ENCODE assay signal across 33 mouse cellular contexts in the genomic region with DNA sequence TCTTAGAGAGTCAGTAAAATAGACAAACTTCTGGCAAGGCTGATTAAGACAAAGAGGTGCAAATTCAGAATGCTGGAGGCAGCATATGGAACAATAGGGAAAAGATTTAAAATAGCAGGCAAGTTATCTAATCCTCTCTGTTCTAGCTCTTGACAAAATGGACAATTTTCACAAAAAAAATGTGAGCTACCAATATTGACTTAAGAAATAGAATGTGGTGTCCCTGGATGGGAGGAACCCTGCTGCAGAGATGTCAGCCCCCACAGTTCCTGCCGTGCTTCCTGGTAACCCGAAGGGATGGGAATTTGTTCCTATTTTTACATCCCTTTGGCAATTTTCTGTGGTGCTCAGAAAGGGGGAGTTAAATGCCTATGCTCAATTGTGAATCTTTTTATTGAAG. TPM values are rescaled to one million over a fixed set of nuclear protein-coding genes. Genes with fewer than 3 reads are reported as not detected.
DNase-seq lines count a peak whose midpoint lies in the region; ATAC-seq lines count a peak whose summit lies in the region.
"Had no signal": no experiment of that assay in that cellular context is flagged by ENCODE, and none has a peak within 500 bp of the region (broad histone marks: within the 10 kb centered on the region; RNA-seq: fewer than 3 reads in every experiment).

No protein-coding gene starts in this region.

- no peaks in the 10 kb centered on the region for H3K36me3 ChIP-seq in forebrain, embryonic 16.5 days (ENCODE audit: control insufficient read depth, insufficient read depth)
- no peaks in the 10 kb centered on the region for H3K36me3 ChIP-seq in forebrain, embryonic 11.5 days (ENCODE audit: control insufficient read depth, insufficient read depth, low read length)
- H3K36me3 ChIP-seq in neural tube, embryonic 13.5 days, result peaks cover 3% of the 10 kb centered on the region; the same call in 1 of the 2 replicates
- H3K36me3 ChIP-seq: embryonic facial prominence, embryonic 12.5 days; heart, embryonic 13.5 days; kidney, embryonic 15.5 days; midbrain, embryonic 15.5 days had no signal

- WGBS in forebrain, embryonic 16.5 days, result 55% methylated on average over 2 of the region's 2 CpGs
- 73% methylated on average over 2 of the region's 2 CpGs for WGBS in forebrain, embryonic 11.5 days
- 70% methylated on average over 2 of the region's 2 CpGs for WGBS in neural tube, embryonic 13.5 days

- 0 out of 2 replicates have a peak overlapping the region, but pooled peaks have one; percentile 37 for H3K27ac ChIP-seq in forebrain, embryonic 16.5 days (ENCODE audit: low read length)
- H3K27ac ChIP-seq in forebrain, embryonic 11.5 days (ENCODE audit: low read depth, low read length), result no peak overlapping the region
- 0 out of 2 replicates have a peak overlapping the region, but pooled peaks have one; percentile 28 for H3K27ac ChIP-seq in neural tube, embryonic 13.5 days (replicated peaks)
- H3K27ac ChIP-seq: embryonic facial prominence, embryonic 12.5 days; heart, embryonic 13.5 days; kidney, embryonic 15.5 days; liver, embryonic 14.5 days; macrophage; midbrain, embryonic 15.5 days had no signal

- ATAC-seq in forebrain, embryonic 16.5 days, result no peak
- no peak for ATAC-seq in forebrain, embryonic 11.5 days (replicated peaks; ENCODE audit: low FRiP score)
- ATAC-seq in neural tube, embryonic 13.5 days (ENCODE audit: low read depth), result no peak
- ATAC-seq: hindbrain, embryonic 16.5 days; midbrain, embryonic 15.5 days had no signal

- no peak for DNase-seq in forebrain, embryonic 11.5 days (ENCODE audit: low spot score)
- DNase-seq in layer of hippocampus, adult 9-11 months, result peak; percentile 59
- DNase-seq in layer of hippocampus, adult 11-12 months (ENCODE audit: low spot score), result no peak
- DNase-seq in neural tube, embryonic 10.5 days (ENCODE audit: extremely low spot score, low spot score), result no peak
- DNase-seq in telencephalon, adult 2 months (ENCODE audit: low read depth, low spot score), result peak; percentile 88
- no peak for DNase-seq in ovary, adult 18-20 months (ENCODE audit: low spot score)
- DNase-seq: adrenal gland, postnatal 36 days; cerebellum, adult 9-10 months; cerebellum, postnatal 36 days; embryo, embryonic 11 days; heart, postnatal 10 days; kidney, adult 18-20 months; kidney, postnatal 25 days; liver; lung, adult 2 months; lung, postnatal 10 days; retina, postnatal 1 day; spleen, adult 18-20 months; thymus, adult 18-20 months; thymus, postnatal 25 days had no signal

- no peaks in the 10 kb centered on the region for H3K9me3 ChIP-seq in forebrain, embryonic 16.5 days (ENCODE audit: control insufficient read depth, low read length)
- no peaks in the 10 kb centered on the region for H3K9me3 ChIP-seq in forebrain, embryonic 11.5 days (ENCODE audit: control insufficient read depth, low read length)
- no peaks in the 10 kb centered on the region for H3K9me3 ChIP-seq in neural tube, embryonic 13.5 days
- H3K9me3 ChIP-seq: embryonic facial prominence, embryonic 12.5 days; heart, embryonic 13.5 days; kidney, embryonic 15.5 days; midbrain, embryonic 15.5 days had no signal

- no peak overlapping the region for H3K4me2 ChIP-seq in forebrain, embryonic 16.5 days (ENCODE audit: low read length)
- H3K4me2 ChIP-seq in forebrain, embryonic 11.5 days (ENCODE audit: low read depth, low read length, severe bottlenecking), result no peak overlapping the region
- no peak overlapping the region for H3K4me2 ChIP-seq in neural tube, embryonic 13.5 days
- H3K4me2 ChIP-seq: embryonic facial prominence, embryonic 12.5 days; heart, embryonic 13.5 days; kidney, embryonic 15.5 days; midbrain, embryonic 15.5 days had no signal

- no peak overlapping the region for H3K4me3 ChIP-seq in forebrain, embryonic 16.5 days (replicated peaks; ENCODE audit: low read length)
- no peak overlapping the region for H3K4me3 ChIP-seq in forebrain, embryonic 11.5 days (ENCODE audit: low read depth, low read length)
- no peak overlapping the region for H3K4me3 ChIP-seq in neural tube, embryonic 13.5 days
- H3K4me3 ChIP-seq: embryonic facial prominence, embryonic 12.5 days; heart, embryonic 13.5 days; kidney, embryonic 15.5 days; midbrain, embryonic 15.5 days had no signal

- H3K4me1 ChIP-seq in forebrain, embryonic 16.5 days (replicated peaks; ENCODE audit: control insufficient read depth, insufficient read depth, low read length), result peaks cover 23% of the 10 kb centered on the region
- no peaks in the 10 kb centered on the region for H3K4me1 ChIP-seq in forebrain, embryonic 11.5 days (replicated peaks; ENCODE audit: control insufficient read depth, insufficient read depth, low read length)
- peaks cover 35% of the 10 kb centered on the region for H3K4me1 ChIP-seq in neural tube, embryonic 13.5 days (replicated peaks)
- H3K4me1 ChIP-seq: heart, embryonic 13.5 days; kidney, embryonic 15.5 days had no signal

- no peaks in the 10 kb centered on the region for H3K27me3 ChIP-seq in forebrain, embryonic 16.5 days (replicated peaks; ENCODE audit: control insufficient read depth, insufficient read depth, low read length)
- H3K27me3 ChIP-seq in forebrain, embryonic 11.5 days (ENCODE audit: control insufficient read depth, insufficient read depth, low read length), result no peaks in the 10 kb centered on the region
- H3K27me3 ChIP-seq in neural tube, embryonic 13.5 days, result no peaks in the 10 kb centered on the region
- H3K27me3 ChIP-seq: embryonic facial prominence, embryonic 12.5 days; heart, embryonic 13.5 days; kidney, embryonic 15.5 days; midbrain, embryonic 15.5 days had no signal

- H3K9ac ChIP-seq in forebrain, embryonic 16.5 days (replicated peaks; ENCODE audit: low read depth, low read length), result no peak overlapping the region
- no peak overlapping the region for H3K9ac ChIP-seq in forebrain, embryonic 11.5 days (ENCODE audit: low read length)
- H3K9ac ChIP-seq in neural tube, embryonic 13.5 days, result no peak overlapping the region
- H3K9ac ChIP-seq: embryonic facial prominence, embryonic 12.5 days; heart, embryonic 13.5 days; kidney, embryonic 15.5 days; liver, embryonic 14.5 days; midbrain, embryonic 15.5 days had no signal

RNA-seq across cellular contexts. Expression of a gene that starts 10.4 kb away (rescaled TPM):
- polyA plus RNA-seq in forebrain, embryonic 16.5 days (2015; fragmentation: Nextera tagmentation; extraction: Ambion mirVana), result 243 and 248 TPM in 2 replicates
- polyA plus RNA-seq in forebrain, embryonic 11.5 days (2014; fragmentation: Nextera tagmentation; extraction: Ambion mirVana), result 61.0 and 68.3 TPM in 2 replicates
- polyA plus RNA-seq in neural tube, embryonic 13.5 days (2015; fragmentation: Nextera tagmentation; extraction: Ambion mirVana), result 137 and 148 TPM in 2 replicates
- polyA plus RNA-seq: macrophage had no signal

RNA-seq across cellular contexts. Expression of a gene that starts 22.9 kb away (rescaled TPM):
- not detected in 2 replicates for polyA plus RNA-seq in forebrain, embryonic 16.5 days (2015; fragmentation: Nextera tagmentation; extraction: Ambion mirVana)
- polyA plus RNA-seq in forebrain, embryonic 11.5 days (2014; fragmentation: Nextera tagmentation; extraction: Ambion mirVana), result not detected in 2 replicates
- not detected in 2 replicates for polyA plus RNA-seq in neural tube, embryonic 13.5 days (2015; fragmentation: Nextera tagmentation; extraction: Ambion mirVana)
- polyA plus RNA-seq: embryonic facial prominence, embryonic 12.5 days; heart, embryonic 13.5 days; hindbrain, embryonic 16.5 days; intestine, embryonic 14.5 days; kidney, embryonic 15.5 days; limb, embryonic 11.5 days; liver, embryonic 14.5 days; lung, adult 2 months; macrophage; midbrain, embryonic 15.5 days; neural tube, embryonic 11.5 days; stomach, embryonic 16.5 days had no signal

Comparison
In these comparisons a context has a peak if more than half of its experiments do, and no peak if none do; other contexts are left out.
1. DNase-seq: peak in layer of hippocampus, adult 9-11 months (single experiment) and telencephalon, adult 2 months (single experiment); none in forebrain, embryonic 11.5 days (single experiment), layer of hippocampus, adult 11-12 months (single experiment), neural tube, embryonic 10.5 days (single experiment) and ovary, adult 18-20 months (single experiment).